Mouse (Mus musculus): ENCODE data around the gene Rasl12.

Rasl12 gene

DNA sequence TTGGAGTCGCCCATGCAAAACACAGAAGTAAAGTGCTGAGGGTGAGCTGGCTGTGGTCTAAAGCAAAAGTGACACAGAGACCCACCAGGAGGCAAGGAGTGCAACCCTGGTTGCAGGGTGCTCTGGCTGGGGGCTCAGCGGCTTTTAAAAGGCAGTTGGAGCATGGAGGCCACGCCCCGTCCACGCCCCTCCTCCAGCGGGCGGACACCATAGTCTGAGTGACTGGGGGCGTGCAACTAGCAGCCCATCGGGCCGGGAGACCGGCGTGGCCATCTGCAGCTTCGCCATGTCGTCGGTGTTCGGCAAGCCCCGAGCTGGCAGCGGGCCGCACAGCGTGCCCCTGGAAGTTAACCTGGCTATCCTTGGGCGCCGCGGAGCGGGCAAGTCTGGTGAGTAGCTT, at the start of gene Rasl12:
Rasl12 (plus strand) TSS at position 228 of the 400 bp plus-strand sequence.
- peak in 1 of 2 experiments; percentile 66 for DNase-seq (ENCODE audit: low spot score in 2 of 2)

- DNase-seq (ENCODE audit: low spot score in 2 of 2), result no peak
These were observed 45.1 kb upstream of the Rasl12 start for GRCm38 (mm10) chr9:65353251-65353650.

DNA sequence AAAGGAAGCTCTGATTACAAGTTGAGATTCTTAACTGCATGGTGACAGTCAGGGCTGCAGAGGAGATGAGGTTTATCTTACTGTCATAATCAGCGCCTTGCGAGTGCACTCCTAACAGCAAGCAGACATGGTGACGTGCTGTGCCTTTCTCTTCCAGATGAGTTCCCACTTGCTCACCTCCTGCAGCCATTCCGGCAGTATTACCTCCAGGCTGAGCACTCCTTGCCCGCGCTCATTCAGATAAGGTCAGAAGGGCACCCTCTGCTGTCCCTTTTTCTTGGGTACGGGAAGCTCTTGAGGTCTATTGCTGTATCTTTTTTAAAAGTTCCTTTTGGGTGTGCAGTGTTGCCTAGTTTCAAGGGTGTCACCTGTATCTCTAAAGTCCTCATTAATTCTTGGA, 41.7 kb upstream of the Rasl12 start:
- DNase-seq (ENCODE audit: low spot score in 2 of 2), result no peak

DNA sequence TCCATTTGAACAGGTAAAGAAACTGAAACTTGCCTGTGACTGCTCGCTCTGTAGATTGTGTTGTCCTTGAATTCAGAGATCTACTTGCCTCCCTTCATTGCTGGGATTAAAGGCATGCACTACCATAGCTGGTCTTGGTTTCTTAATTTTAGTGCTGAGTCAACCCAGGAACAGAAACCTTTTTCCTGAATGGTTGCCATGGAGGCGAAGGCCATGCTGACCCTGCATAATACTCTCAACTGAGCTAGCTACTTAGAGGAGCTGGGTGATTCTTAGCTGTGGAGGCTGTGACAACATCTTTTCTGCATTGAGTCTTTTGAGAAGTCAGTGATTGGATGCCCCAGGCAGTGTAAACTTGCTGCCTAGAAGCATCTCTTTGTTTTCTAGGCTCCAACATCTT, 41.3 kb upstream of the Rasl12 start:
- DNase-seq (ENCODE audit: low spot score in 2 of 2), result no peak

- DNase-seq (ENCODE audit: low spot score in 2 of 2), result no peak
These were observed 39.3 kb upstream of the Rasl12 start for GRCm38 (mm10) chr9:65358956-65359480.

DNA sequence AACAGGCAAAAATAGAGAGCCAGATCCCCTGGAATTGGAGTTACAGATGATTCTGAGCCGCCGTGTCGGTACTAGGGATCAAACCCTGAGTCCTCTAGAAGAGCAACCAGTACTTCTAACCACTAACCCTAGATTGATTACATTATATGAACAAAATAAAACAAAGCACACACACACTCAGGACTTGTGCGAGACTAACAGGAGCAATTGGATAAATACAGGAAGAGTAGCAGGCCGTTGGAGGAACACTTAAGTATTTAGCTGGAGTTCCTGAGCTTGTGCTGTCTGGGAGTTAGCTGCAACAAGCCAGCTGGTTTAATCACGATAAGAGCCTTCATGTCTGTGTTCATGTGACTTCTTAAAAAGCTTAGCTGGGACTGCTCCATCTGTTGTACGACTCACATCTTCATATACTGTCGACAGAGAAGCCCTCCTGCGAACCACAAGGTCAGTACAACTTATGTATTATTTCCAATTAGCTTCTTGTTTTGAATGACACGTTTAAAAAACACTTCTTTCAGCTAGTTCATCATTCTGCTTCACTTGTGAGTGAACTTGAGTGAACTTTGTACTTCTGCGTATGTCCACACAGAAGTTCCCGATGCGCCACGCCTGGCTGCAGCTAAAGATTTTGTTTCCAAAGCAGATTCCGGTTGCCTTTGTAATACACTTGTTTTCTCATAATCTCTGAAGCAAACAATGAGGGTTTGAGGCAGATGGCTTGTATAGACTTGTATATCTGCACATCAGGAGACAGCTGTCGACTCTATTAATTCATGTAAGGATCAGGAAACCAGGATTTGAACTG, 37.5 kb upstream of the Rasl12 start, which contains the start of gene Ubap1l:
Ubap1l (plus strand) TSS at position 401 of the 808 bp plus-strand sequence.
- DNase-seq (ENCODE audit: low spot score in 2 of 2), result no peak

- DNase-seq (ENCODE audit: low spot score in 2 of 2), result no peak
These were observed 34.6 kb upstream of the Rasl12 start for GRCm38 (mm10) chr9:65363684-65364083.

DNA sequence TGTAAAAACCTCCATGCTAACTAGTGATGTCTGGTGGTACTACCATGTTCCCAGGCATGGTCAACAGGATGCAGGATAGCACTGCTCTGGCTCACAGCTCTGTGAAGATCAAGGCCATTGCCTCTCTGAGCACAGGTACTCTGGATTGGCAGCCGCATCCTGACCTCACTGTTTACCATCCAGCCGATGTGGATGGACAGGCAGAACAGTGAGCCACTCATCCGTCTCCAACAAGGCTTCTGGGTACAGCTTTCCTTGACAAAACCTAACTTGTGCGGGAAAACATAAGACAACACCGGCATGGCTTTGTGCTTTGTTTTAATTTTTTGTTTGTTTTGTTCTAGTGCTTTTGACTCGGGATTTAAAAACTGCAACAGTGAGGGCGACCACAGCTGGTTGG, 32.6 kb upstream of the Rasl12 start:
- DNase-seq (ENCODE audit: low spot score in 2 of 2), result no peak

GRCm38 (mm10) chr9:65371756-65372155, 26.6 kb upstream of the Rasl12 start:
- DNase-seq (ENCODE audit: low spot score in 2 of 2), result no peak

DNA sequence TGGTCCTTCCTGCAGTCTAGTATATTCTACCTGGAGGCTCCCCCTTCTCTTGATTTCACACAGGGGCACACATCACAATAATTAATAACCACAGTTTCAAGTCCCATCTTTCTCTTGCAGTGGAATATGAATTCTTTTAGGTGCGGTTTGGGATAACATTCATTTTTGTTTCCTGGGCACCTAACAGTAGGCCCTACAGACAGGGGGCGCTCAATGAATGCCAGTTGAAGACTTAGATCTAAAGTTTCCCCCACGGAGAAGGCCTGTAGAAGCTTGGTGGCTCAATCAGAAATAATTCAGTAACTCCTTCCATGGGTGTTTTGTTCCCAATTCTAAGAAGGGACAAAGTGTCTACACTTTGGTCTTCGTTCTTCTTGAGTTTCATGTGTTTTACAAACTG, 25.9 kb upstream of the Rasl12 start:
- peak in 1 of 2 experiments; percentile 19 for DNase-seq (ENCODE audit: low spot score in 2 of 2)

- no peak for DNase-seq (ENCODE audit: low spot score in 2 of 2)
These were observed 23.7 kb upstream of the Rasl12 start for GRCm38 (mm10) chr9:65374468-65375162.

DNA sequence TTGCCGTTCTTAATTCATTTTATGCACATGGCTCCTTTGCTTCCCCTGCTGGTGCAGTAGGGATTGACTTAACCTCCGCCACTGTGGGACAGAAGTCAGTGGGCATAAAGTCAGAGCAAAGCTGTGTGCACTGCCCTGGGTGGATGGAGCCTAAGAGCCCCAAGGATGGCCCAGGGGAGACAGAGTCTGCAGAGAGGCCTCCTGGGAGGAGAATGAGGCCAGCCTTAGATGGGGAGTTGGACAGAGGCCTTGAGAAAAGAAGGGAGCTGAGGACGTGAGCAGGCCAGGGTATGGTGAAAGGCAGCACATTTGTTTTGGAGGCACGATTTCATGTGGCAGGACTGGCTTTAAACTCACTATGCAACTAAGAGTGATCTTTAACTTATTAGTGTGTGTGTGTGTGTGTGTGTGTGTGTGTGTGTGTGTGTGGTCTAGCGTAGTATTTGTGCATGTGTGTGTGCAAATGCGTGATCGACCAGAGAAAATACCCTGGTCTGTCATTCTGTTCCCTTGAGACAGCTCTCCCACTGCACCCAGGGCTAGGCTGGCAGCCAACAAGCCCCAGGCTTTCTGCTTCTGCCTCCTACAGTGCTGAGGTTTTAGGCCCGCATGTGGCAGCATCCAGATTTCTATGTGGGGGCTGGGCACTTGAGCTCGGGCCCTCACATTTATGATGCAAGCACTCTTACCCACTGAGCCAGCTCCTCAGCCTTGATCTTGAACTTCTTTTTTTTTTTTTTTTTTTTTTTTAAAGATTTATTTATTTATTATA, 23.0 kb upstream of the Rasl12 start:
- no peak for DNase-seq (ENCODE audit: low spot score in 2 of 2)

DNA sequence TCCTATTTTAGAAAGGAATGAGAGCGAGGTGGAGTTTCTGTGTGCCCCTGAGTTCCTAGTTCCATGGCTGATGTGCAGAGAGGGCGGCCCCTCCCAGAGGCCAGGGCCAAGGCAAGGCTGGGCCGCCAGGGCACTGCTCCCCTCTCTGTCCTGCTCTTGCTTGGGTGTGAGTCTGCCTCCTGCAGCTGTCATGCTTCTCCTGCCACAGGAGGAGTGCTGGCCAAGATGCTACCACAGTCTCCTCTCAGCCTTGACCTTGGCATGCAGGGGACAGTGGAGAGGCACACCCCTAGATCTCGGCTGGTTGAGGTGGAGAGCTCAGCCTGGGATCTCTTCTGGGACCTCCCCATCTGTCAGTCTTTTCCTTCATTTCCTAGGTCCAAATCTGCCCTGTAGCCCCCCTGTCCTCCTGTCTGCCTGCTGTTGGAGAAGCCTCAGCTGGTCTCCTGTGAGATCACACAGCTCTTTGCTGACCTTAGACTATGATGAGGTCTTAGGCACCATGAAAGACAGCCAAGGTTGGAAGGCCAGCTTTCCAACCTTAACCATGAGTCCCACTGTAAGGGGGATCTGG, 17.2 kb upstream of the Rasl12 start:
- no peak for DNase-seq (ENCODE audit: low spot score in 2 of 2)

GRCm38 (mm10) chr9:65382031-65382750, 16.1 kb upstream of the Rasl12 start:
- no peak for DNase-seq (ENCODE audit: low spot score in 2 of 2)

DNA sequence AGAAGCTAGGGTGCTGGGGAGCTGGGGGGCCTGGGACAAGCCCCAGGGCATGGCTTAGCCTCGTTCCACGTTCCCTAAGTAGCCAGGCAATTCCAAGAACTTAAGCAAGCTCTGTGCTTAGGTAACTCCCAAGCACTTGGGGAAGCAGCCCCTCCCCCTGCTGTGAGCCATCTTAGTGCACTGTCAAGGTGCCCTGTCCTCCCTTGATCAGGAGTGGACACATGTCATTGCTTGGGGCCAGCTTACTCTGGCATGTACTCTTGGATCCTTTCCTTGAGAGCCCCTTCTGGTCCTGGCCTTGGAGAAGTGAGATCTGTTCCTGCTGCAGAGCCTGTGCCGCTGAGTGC, 15.6 kb upstream of the Rasl12 start:
- DNase-seq (ENCODE audit: low spot score in 2 of 2), result no peak

GRCm38 (mm10) chr9:65384276-65384675, 14.0 kb upstream of the Rasl12 start:
- DNase-seq (ENCODE audit: low spot score in 2 of 2), result no peak

DNA sequence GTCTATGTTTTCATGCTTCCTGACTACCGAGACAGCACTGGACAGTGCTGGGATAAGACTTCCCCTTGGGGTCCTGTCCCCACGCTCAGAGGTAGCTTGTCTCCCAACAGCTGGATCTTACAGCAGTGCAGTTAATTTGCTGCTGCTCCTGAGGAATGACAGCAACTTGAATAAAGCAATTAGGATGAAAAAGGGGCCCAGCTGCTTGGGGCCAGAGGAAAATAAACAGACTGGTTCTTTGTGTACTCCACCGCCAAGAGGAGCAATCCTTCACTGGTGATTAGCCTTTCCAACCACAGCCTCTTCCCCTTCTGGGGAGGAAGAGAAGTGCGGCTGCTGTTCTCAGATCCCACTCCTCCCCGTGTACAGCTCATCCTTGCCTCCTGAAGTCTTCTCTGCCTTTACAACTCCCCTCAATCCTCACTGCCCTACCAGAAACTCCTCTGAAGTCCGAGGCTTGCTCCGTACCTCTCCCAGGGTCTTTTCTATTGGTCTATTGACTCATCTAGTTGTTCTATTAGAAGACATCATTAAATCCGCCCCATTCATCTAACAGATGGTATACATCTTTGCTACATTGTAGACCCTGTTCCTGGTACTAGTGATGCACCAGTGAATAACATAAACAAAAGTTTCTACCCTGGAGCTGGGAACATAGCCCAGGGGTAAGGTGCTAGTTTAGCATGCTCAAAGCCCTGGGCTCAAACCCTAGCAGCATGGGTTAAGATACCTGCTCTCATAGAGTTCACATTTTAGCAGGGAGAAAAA, 11.7 kb upstream of the Rasl12 start:
- DNase-seq (ENCODE audit: low spot score in 2 of 2), result no peak

GRCm38 (mm10) chr9:65390752-65391612, 7.3 kb upstream of the Rasl12 start:
- DNase-seq (ENCODE audit: low spot score in 2 of 2), result no peak

- no peak for DNase-seq (ENCODE audit: low spot score in 2 of 2)
These were observed 6.7 kb upstream of the Rasl12 start, which contains the start of gene Kbtbd13 for GRCm38 (mm10) chr9:65391613-65391964. Gene Kbtbd13, minus strand, starts transcription at chr9:65391652.
